7 mouse cellular contexts compared by ENCODE assay signal in the genomic region with DNA sequence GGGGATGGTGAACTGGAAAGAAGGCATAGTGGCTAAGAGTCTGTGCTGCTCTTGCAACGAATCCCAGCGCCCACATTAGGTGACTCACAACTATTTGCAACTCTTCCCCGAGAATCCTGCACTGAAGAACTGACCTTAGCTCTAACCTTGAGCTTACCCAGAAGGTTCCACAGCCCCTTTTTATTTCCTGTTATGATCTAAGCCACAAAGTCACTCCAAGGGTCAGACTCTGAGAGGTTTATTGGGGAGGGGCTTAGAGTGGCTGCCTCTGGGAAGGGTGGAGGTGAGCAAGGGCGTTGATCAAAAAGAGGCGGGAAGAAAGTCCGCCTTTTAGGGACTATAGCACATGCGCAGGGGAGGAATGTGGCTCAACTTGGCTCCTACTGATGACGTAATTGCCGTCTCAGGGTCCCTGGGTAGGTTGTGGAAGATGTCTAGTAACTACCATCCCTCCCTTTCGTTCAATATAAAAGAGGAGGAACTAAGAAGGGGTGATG. TPM values are rescaled to one million over a fixed set of nuclear protein-coding genes. Genes with fewer than 3 reads are reported as not detected.
DNase-seq lines count a peak whose midpoint lies in the region; ATAC-seq and TF ChIP-seq lines count a peak whose summit lies in the region.

No protein-coding gene starts in this region.

- H3K9me3 ChIP-seq in lung, embryonic 14.5 days (ENCODE audit: low read depth, low read length), result no peaks in the 10 kb centered on the region
- no peaks in the 10 kb centered on the region for H3K9me3 ChIP-seq in heart, embryonic 16.5 days (replicated peaks; ENCODE audit: control insufficient read depth, low read length)
- no peaks in the 10 kb centered on the region for H3K9me3 ChIP-seq in liver, embryonic 14.5 days (ENCODE audit: control insufficient read depth, low read length)
- H3K9me3 ChIP-seq in stomach, embryonic 16.5 days (replicated peaks; ENCODE audit: control insufficient read depth, low read length), result no peaks in the 10 kb centered on the region

- TF ChIP-seq POLR2A in lung, adult 2 months (IDR thresholded peaks at IDR 0.05; ENCODE audit: borderline replicate concordance, extremely low read depth, low read depth, low read length), result no peak

- H3K27ac ChIP-seq in lung, embryonic 14.5 days (ENCODE audit: low read depth), result peak overlapping the region; percentile 66
- H3K27ac ChIP-seq in heart, embryonic 16.5 days (ENCODE audit: low read length), result peak overlapping the region; percentile 91
- peak overlapping the region; percentile 43 for H3K27ac ChIP-seq in liver, embryonic 14.5 days
- H3K27ac ChIP-seq in stomach, embryonic 16.5 days (ENCODE audit: low read length), result peak overlapping the region; percentile 96

- H3K9ac ChIP-seq in lung, embryonic 14.5 days, result peak overlapping the region; percentile 94
- H3K9ac ChIP-seq in heart, embryonic 16.5 days (ENCODE audit: low read length), result peak overlapping the region; percentile 96
- peak overlapping the region; percentile 11; the same call in 1 of the 2 replicates for H3K9ac ChIP-seq in liver, embryonic 14.5 days (replicated peaks)
- H3K9ac ChIP-seq in stomach, embryonic 16.5 days (ENCODE audit: low read length), result peak overlapping the region; percentile 94

- H3K4me3 ChIP-seq in lung, embryonic 14.5 days (ENCODE audit: low read depth, low read length), result peak overlapping the region; percentile 85
- H3K4me3 ChIP-seq in lung, adult 2 months (replicated peaks; ENCODE audit: extremely low read depth, low read depth, low read length), result no peak overlapping the region
- peak overlapping the region; percentile 94 for H3K4me3 ChIP-seq in heart, embryonic 16.5 days (ENCODE audit: low read length)
- peak overlapping the region; percentile 71 to 74 for H3K4me3 ChIP-seq in liver, embryonic 14.5 days (ENCODE audit: insufficient read depth in 1 of 2, low read depth in 2 of 2, low read length in 2 of 2)
- H3K4me3 ChIP-seq in stomach, embryonic 16.5 days (replicated peaks; ENCODE audit: low read length), result peak overlapping the region; percentile 71

- H3K4me2 ChIP-seq in lung, embryonic 14.5 days, result peak overlapping the region; percentile 90
- H3K4me2 ChIP-seq in heart, embryonic 16.5 days (ENCODE audit: low read depth, low read length), result peak overlapping the region; percentile 80
- H3K4me2 ChIP-seq in liver, embryonic 14.5 days (ENCODE audit: low read depth), result peak overlapping the region; percentile 74
- H3K4me2 ChIP-seq in stomach, embryonic 16.5 days (ENCODE audit: low read depth, low read length), result peak overlapping the region; percentile 79

- peaks cover 15% of the 10 kb centered on the region for H3K36me3 ChIP-seq in lung, embryonic 14.5 days (ENCODE audit: insufficient read depth)
- H3K36me3 ChIP-seq in heart, embryonic 16.5 days (ENCODE audit: control insufficient read depth, insufficient read depth), result 0 out of 2 replicates have a peak, but pooled peaks cover 5% of the 10 kb centered on the region
- peaks cover 3% of the 10 kb centered on the region; the same call in 1 of the 2 replicates for H3K36me3 ChIP-seq in liver, embryonic 14.5 days (replicated peaks; ENCODE audit: control insufficient read depth, insufficient read depth, low read depth)
- H3K36me3 ChIP-seq in stomach, embryonic 16.5 days (ENCODE audit: control insufficient read depth, insufficient read depth, low read length), result peaks cover 5% of the 10 kb centered on the region; the same call in 1 of the 2 replicates

- no peak for TF ChIP-seq CTCF in lung, embryonic 14.5 days (IDR thresholded peaks at IDR 0.05; ENCODE audit: low read depth)
- no peak for TF ChIP-seq CTCF in lung, adult 2 months (IDR thresholded peaks at IDR 0.05; ENCODE audit: insufficient read depth, low read length)
- TF ChIP-seq CTCF in liver, embryonic 14.5 days (IDR thresholded peaks at IDR 0.05; ENCODE audit: low read depth), result no peak

- peak; percentile 23 for DNase-seq in lung, embryonic 14.5 days
- DNase-seq in lung, adult 2 months, result no peak
- DNase-seq in c-Kit-positive CD71-positive TER-119-positive erythroid progenitor cells, embryonic 14.5 days (ENCODE audit: low spot score), result peak; percentile 49
- DNase-seq in liver, embryonic 14.5 days (ENCODE audit: low read depth in 3 of 3, low spot score in 3 of 3), result peak; percentile 26 to 51 (median 39)
- DNase-seq in layer of hippocampus, postnatal 10 days (ENCODE audit: low spot score in 2 of 2), result no peak

- H3K4me1 ChIP-seq in lung, embryonic 14.5 days (ENCODE audit: insufficient read depth), result peaks cover 7% of the 10 kb centered on the region; the same call in 1 of the 2 replicates
- peaks cover 3% of the 10 kb centered on the region; the same call in 1 of the 2 replicates for H3K4me1 ChIP-seq in lung, adult 2 months (ENCODE audit: control insufficient read depth, insufficient read depth, low read length)
- H3K4me1 ChIP-seq in heart, embryonic 16.5 days (ENCODE audit: control insufficient read depth, insufficient read depth, low read length), result peaks cover 15% of the 10 kb centered on the region
- peaks cover 3 to 18% of the 10 kb centered on the region in 2 experiments; a peak in 3 of 4 replicates for H3K4me1 ChIP-seq in liver, embryonic 14.5 days (replicated peaks; ENCODE audit: control insufficient read depth in 2 of 2, insufficient read depth in 2 of 2, low read length in 1 of 2)
- peaks cover 14% of the 10 kb centered on the region for H3K4me1 ChIP-seq in stomach, embryonic 16.5 days (ENCODE audit: control insufficient read depth, insufficient read depth, low read length)

- TF ChIP-seq EP300 in liver, embryonic 14.5 days (IDR thresholded peaks at IDR 0.05; ENCODE audit: low read depth), result no peak

- ATAC-seq in lung, embryonic 14.5 days (ENCODE audit: insufficient read depth), result no peak
- ATAC-seq in heart, embryonic 16.5 days (replicated peaks; ENCODE audit: extremely low read depth, insufficient read depth, low FRiP score), result 0 out of 2 replicates have a peak, but pooled peaks have one; percentile 1
- ATAC-seq in liver, embryonic 14.5 days (ENCODE audit: insufficient read depth), result peak; percentile 40
- ATAC-seq in stomach, embryonic 16.5 days (ENCODE audit: insufficient read depth, low FRiP score), result peak; percentile 19

- no peaks in the 10 kb centered on the region for H3K27me3 ChIP-seq in lung, embryonic 14.5 days (ENCODE audit: insufficient read depth, low read length)
- no peaks in the 10 kb centered on the region for H3K27me3 ChIP-seq in heart, embryonic 16.5 days (ENCODE audit: control insufficient read depth, insufficient read depth, low read length)
- H3K27me3 ChIP-seq in liver, embryonic 14.5 days (ENCODE audit: control insufficient read depth, insufficient read depth, low read length), result no peaks in the 10 kb centered on the region
- no peaks in the 10 kb centered on the region for H3K27me3 ChIP-seq in stomach, embryonic 16.5 days (ENCODE audit: control insufficient read depth, insufficient read depth, low read length)

- 44% methylated on average over 10 of the region's 10 CpGs for WGBS in lung, embryonic 14.5 days
- WGBS in lung, adult 2 months, result 50% methylated on average over 10 of the region's 10 CpGs
- 48% methylated on average over 10 of the region's 10 CpGs for WGBS in heart, embryonic 16.5 days
- WGBS in liver, embryonic 14.5 days (ENCODE audit: insufficient replicate concordance), result 44% methylated on average over 10 of the region's 10 CpGs
- 47% methylated on average over 10 of the region's 10 CpGs for WGBS in stomach, embryonic 16.5 days

RNA-seq across cellular contexts. Expression of a gene that starts 0.5 kb away (rescaled TPM):
- 31.9 and 32.4 TPM in 2 replicates for polyA plus RNA-seq in lung, embryonic 14.5 days (2014; fragmentation: Nextera tagmentation; extraction: Ambion mirVana)
- 26.5 and 29.9 TPM in 2 replicates for polyA plus RNA-seq in lung, adult 2 months (2012; rRNA removed)
- polyA plus RNA-seq in heart, embryonic 16.5 days (2015; fragmentation: Nextera tagmentation; extraction: Ambion mirVana), result 16.3 and 18.3 TPM in 2 replicates
- 7.2 and 7.6 TPM in 2 replicates for polyA plus RNA-seq in liver, embryonic 14.5 days (2012; rRNA removed)
- 7.1 and 9.4 TPM in 2 replicates for polyA plus RNA-seq in liver, embryonic 14.5 days (2014; fragmentation: Nextera tagmentation; extraction: Ambion mirVana)
- polyA plus RNA-seq in stomach, embryonic 16.5 days (2015; fragmentation: Nextera tagmentation; extraction: Ambion mirVana), result 35.6 and 37.9 TPM in 2 replicates
- 10 to 100 TPM; 19.3 to 19.8 TPM for total RNA-seq in layer of hippocampus, postnatal 10 days (2021)

Comparison
In these comparisons a context has a peak if more than half of its experiments do, and no peak if none do; other contexts are left out.
1. DNase-seq: peak in lung, embryonic 14.5 days (single experiment), c-Kit-positive CD71-positive TER-119-positive erythroid progenitor cells, embryonic 14.5 days (single experiment) and liver, embryonic 14.5 days (3 of 3); none in lung, adult 2 months (single experiment) and layer of hippocampus, postnatal 10 days (0 of 2).
2. H3K27ac ChIP-seq: peak in every context shown above with its lines; median percentile 96 in stomach, embryonic 16.5 days; 91 in heart, embryonic 16.5 days; 66 in lung, embryonic 14.5 days; 43 in liver, embryonic 14.5 days.
3. H3K9ac ChIP-seq: peak in every context shown above with its lines; median percentile 96 in heart, embryonic 16.5 days; 94 in lung, embryonic 14.5 days; 94 in stomach, embryonic 16.5 days; 11 in liver, embryonic 14.5 days.
4. Peak in every context shown above with its lines, with median percentiles within 50 percentile points of each other: H3K4me2 ChIP-seq.